Mouse (Mus musculus) C2C12 (cell line): ENCODE data around the gene Pdcd10. TPM values are rescaled to one million over a fixed set of nuclear protein-coding genes. Genes with fewer than 3 reads are reported as not detected.
A peak's percentile ranks its signal among the peaks of the same experiment; 100 is the strongest.

Experiments
- H3K27me3 ChIP-seq: one replicate; pipeline ENCODE4 v1.6.1; 2011; ENCODE audit not compliant: control insufficient read depth, insufficient read depth, insufficient read length
- H3K36me3 ChIP-seq: one replicate; pipeline ENCODE4 v1.6.1; 2011; ENCODE audit not compliant: control insufficient read depth, insufficient read depth
- H3K4me3 ChIP-seq: one replicate; pipeline ENCODE4 v1.5.1; 2011; ENCODE audit warnings: mild to moderate bottlenecking, control low read depth; ENCODE audit not compliant: poor library complexity, insufficient read depth, severe bottlenecking
- H3K79me2 ChIP-seq: one replicate; pipeline ENCODE4 v1.6.1; 2011; ENCODE audit not compliant: control insufficient read depth, insufficient read depth
- H3K79me3 ChIP-seq: one replicate; pipeline ENCODE4 v1.6.1; 2011; ENCODE audit warnings: low read depth, control low read depth
- H3ac ChIP-seq: one replicate; pipeline ENCODE3; 2011; ENCODE audit warnings: low read depth; ENCODE audit not compliant: control insufficient read depth, insufficient read length
- CEBPB ChIP-seq: IDR thresholded peaks from one replicate; pipeline ENCODE4 v1.6.1; 2011; ENCODE audit warnings: low read depth, mild to moderate bottlenecking, control low read depth, moderate library complexity
- CTCF ChIP-seq: IDR thresholded peaks from one replicate; pipeline ENCODE4 v1.5.1; 2011; ENCODE audit not compliant: control insufficient read depth, insufficient read depth, insufficient read length
- FOSL1 ChIP-seq: IDR thresholded peaks from one replicate; pipeline ENCODE4 v1.8.0; 2011; ENCODE audit warnings: mild to moderate bottlenecking, low read length; ENCODE audit not compliant: poor library complexity, insufficient read depth, severe bottlenecking
- MAX ChIP-seq: IDR thresholded peaks from one replicate; pipeline ENCODE4 v1.6.1; 2011; ENCODE audit warnings: mild to moderate bottlenecking, control low read depth
- MYOD1 ChIP-seq: IDR thresholded peaks from one replicate; pipeline ENCODE4 v1.6.1; 2011; ENCODE audit warnings: low read depth; ENCODE audit not compliant: control insufficient read depth, insufficient read length
- MYOG ChIP-seq: IDR thresholded peaks from one replicate; pipeline ENCODE4 v1.6.1; 2011; ENCODE audit not compliant: control insufficient read depth, insufficient read length; ENCODE audit errors: extremely low read depth
- USF1 ChIP-seq: IDR thresholded peaks from one replicate; pipeline ENCODE4 v1.6.1; 2011; ENCODE audit warnings: low read depth, mild to moderate bottlenecking, control low read depth, moderate library complexity
- polyA plus RNA-seq: library from polyadenylated mRNA; unstranded; fragments of >200 nt; fragmentation: generic; extraction: Trizol; gene quantifications from one replicate; pipeline ENCODE4 v1.2.1, GENCODE M21; 2012; ENCODE audit warnings: missing spikeins

Pdcd10 gene
- polyA plus RNA-seq, 1 experiment, result 17.7 TPM

GRCm38 (mm10) chr3:75498961-75499960 is 57.4 kb downstream of the Pdcd10 start:
- Histone ChIP-seq H3ac (no peak overlapping the region), H3K4me3 (no peak overlapping the region)
- TF ChIP-seq USF1 (no peak), FOSL1 (no peak), MAX (no peak), CTCF (no peak), MYOD1 (no peak), CEBPB (no peak), MYOG (no peak)

GRCm38 (mm10) chr3:75492913-75493312 is 63.7 kb downstream of the Pdcd10 start:
- TF ChIP-seq CEBPB, result peak; percentile 76
- TF ChIP-seq USF1, result no peak
- no peak overlapping the region for H3ac ChIP-seq

More at GRCm38 (mm10) chr3:75498961-75499960, 57.4 kb downstream of the Pdcd10 start:
- Histone ChIP-seq H3K79me3 (no peaks in the 10 kb centered on the region), H3K27me3 (no peaks in the 10 kb centered on the region), H3K36me3 (no peaks in the 10 kb centered on the region), H3K79me2 (no peaks in the 10 kb centered on the region)

GRCm38 (mm10) chr3:75482056-75482455 is 74.6 kb downstream of the Pdcd10 start, which contains the start of gene Wdr49:
Wdr49 (minus strand) TSS chr3:75482156.
- no peaks in the 10 kb centered on the region for H3K79me3 ChIP-seq
- no peaks in the 10 kb centered on the region for H3K27me3 ChIP-seq
- H3K36me3 ChIP-seq, result no peaks in the 10 kb centered on the region
- no peak within 1 kb of the TSS for H3ac ChIP-seq
- H3K79me2 ChIP-seq, result no peaks in the 10 kb centered on the region
- no peak for TF ChIP-seq MAX
- no peak for TF ChIP-seq MYOD1
- no peak for TF ChIP-seq USF1
- TF ChIP-seq FOSL1, result no peak
- TF ChIP-seq MYOG, result no peak
- no peak for TF ChIP-seq CTCF
- no peak for TF ChIP-seq CEBPB
- no peak within 1 kb of the TSS for H3K4me3 ChIP-seq

More at GRCm38 (mm10) chr3:75492913-75493312, 63.7 kb downstream of the Pdcd10 start:
- Histone ChIP-seq H3K79me2 (no peaks in the 10 kb centered on the region), H3K27me3 (no peaks in the 10 kb centered on the region), H3K4me3 (no peak overlapping the region), H3K36me3 (no peaks in the 10 kb centered on the region), H3K79me3 (no peaks in the 10 kb centered on the region)

GRCm38 (mm10) chr3:75475106-75475505 is 81.5 kb downstream of the Pdcd10 start:
- Histone ChIP-seq H3K79me2 (no peaks in the 10 kb centered on the region), H3K4me3 (no peak overlapping the region), H3K27me3 (no peaks in the 10 kb centered on the region), H3ac (no peak overlapping the region), H3K36me3 (no peaks in the 10 kb centered on the region), H3K79me3 (no peaks in the 10 kb centered on the region)
- no peak for TF ChIP-seq CEBPB
- no peak for TF ChIP-seq FOSL1
- TF ChIP-seq USF1, result no peak
- no peak for TF ChIP-seq MYOG

- Histone ChIP-seq H3K27me3 (no peaks in the 10 kb centered on the region), H3K36me3 (no peaks in the 10 kb centered on the region), H3K79me3 (no peaks in the 10 kb centered on the region), H3K79me2 (no peaks in the 10 kb centered on the region), H3K4me3 (no peak overlapping the region), H3ac (no peak overlapping the region)
- TF ChIP-seq CEBPB (no peak), FOSL1 (no peak), CTCF (no peak), MYOG (no peak), MAX (no peak), MYOD1 (no peak), USF1 (no peak)
Measured at GRCm38 (mm10) chr3:75474657-75475056, 82.0 kb downstream of the Pdcd10 start.

- Histone ChIP-seq H3K4me3 (no peak overlapping the region), H3K27me3 (no peaks in the 10 kb centered on the region), H3K36me3 (no peaks in the 10 kb centered on the region)
Measured at GRCm38 (mm10) chr3:75468154-75468553, 88.5 kb downstream of the Pdcd10 start.

More at GRCm38 (mm10) chr3:75468154-75468553, 88.5 kb downstream of the Pdcd10 start:
- Histone ChIP-seq H3K79me3 (no peaks in the 10 kb centered on the region), H3K79me2 (no peaks in the 10 kb centered on the region), H3ac (no peak overlapping the region)
- no peak for TF ChIP-seq USF1

Other genes starting within 250 kb of the Pdcd10 start
- not detected for gene Wdr49, start 74.7 kb downstream of the Pdcd10 start, polyA plus RNA-seq
- gene Serpini1, start 691 bp upstream of the Pdcd10 start, polyA plus RNA-seq, result 0.11 TPM
- gene Gm29133, start 191.3 kb upstream of the Pdcd10 start, polyA plus RNA-seq, result not detected